Mouse (Mus musculus): ENCODE measurements at regions not wholly inside any gene's neighbourhood (a gene's known extent, or its start where the extent isn't known, plus 50 kb on each side); places are given as distances from the start of the nearest gene placed in this dataset.

- no peak for DNase-seq (ENCODE audit: low read depth, low spot score)
These were observed 285.0 kb downstream of the Insig2 start for GRCm38 (mm10) chr1:121047406-121047805.

- DNase-seq (ENCODE audit: low read depth, low spot score), result no peak
These were observed 282.7 kb downstream of the Insig2 start for GRCm38 (mm10) chr1:121049684-121050083.

GRCm38 (mm10) chr1:121050695-121051495, 281.5 kb downstream of the Insig2 start:
- no peak for DNase-seq (ENCODE audit: low read depth, low spot score)

- no peak for DNase-seq (ENCODE audit: low read depth, low spot score)
These were observed 280.8 kb downstream of the Insig2 start for GRCm38 (mm10) chr1:121051496-121052119.

- DNase-seq (ENCODE audit: low read depth, low spot score), result no peak
These were observed 280.3 kb downstream of the Insig2 start for GRCm38 (mm10) chr1:121052120-121052501.

- no peak for DNase-seq (ENCODE audit: low read depth, low spot score)
These were observed 278.7 kb downstream of the Insig2 start for GRCm38 (mm10) chr1:121053692-121054091.

- DNase-seq (ENCODE audit: low read depth, low spot score), result no peak
These were observed 257.8 kb downstream of the Insig2 start for GRCm38 (mm10) chr1:121074569-121074968.

GRCm38 (mm10) chr1:121082839-121083238, 249.6 kb downstream of the Insig2 start:
- no peak for DNase-seq (ENCODE audit: low read depth, low spot score)

GRCm38 (mm10) chr1:121085101-121085727, 247.2 kb downstream of the Insig2 start:
- no peak for DNase-seq (ENCODE audit: low read depth, low spot score)

GRCm38 (mm10) chr1:121087124-121087887, 245.1 kb downstream of the Insig2 start:
- no peak for DNase-seq (ENCODE audit: low read depth, low spot score)

- no peak for DNase-seq (ENCODE audit: low read depth, low spot score)
These were observed 241.8 kb downstream of the Insig2 start for GRCm38 (mm10) chr1:121090628-121091027.

- no peak for DNase-seq (ENCODE audit: low read depth, low spot score)
These were observed 239.5 kb downstream of the Insig2 start for GRCm38 (mm10) chr1:121092870-121093269.

- DNase-seq (ENCODE audit: low read depth, low spot score), result no peak
These were observed 235.5 kb downstream of the Insig2 start for GRCm38 (mm10) chr1:121096551-121097550.

- DNase-seq (ENCODE audit: low read depth, low spot score), result no peak
These were observed 220.5 kb downstream of the Insig2 start for GRCm38 (mm10) chr1:121111776-121112344.

- no peak for DNase-seq (ENCODE audit: low read depth, low spot score)
These were observed 219.9 kb downstream of the Insig2 start for GRCm38 (mm10) chr1:121112464-121112863.

GRCm38 (mm10) chr1:121116626-121117025, 215.8 kb downstream of the Insig2 start:
- no peak for DNase-seq (ENCODE audit: low read depth, low spot score)

- no peak for DNase-seq (ENCODE audit: low read depth, low spot score)
These were observed 209.0 kb downstream of the Insig2 start for GRCm38 (mm10) chr1:121123436-121123835.

- no peak for DNase-seq (ENCODE audit: low read depth, low spot score)
These were observed 196.1 kb downstream of the Insig2 start for GRCm38 (mm10) chr1:121136284-121136683.

- no peak for DNase-seq (ENCODE audit: low read depth, low spot score)
These were observed 195.5 kb downstream of the Insig2 start for GRCm38 (mm10) chr1:121136846-121137245.

- no peak for DNase-seq (ENCODE audit: low read depth, low spot score)
These were observed 187.4 kb downstream of the Insig2 start for GRCm38 (mm10) chr1:121144981-121145380.
